Mouse (Mus musculus): ENCODE data around the gene Defb20.
"Not testable (repeated sequence)": the region's sequence is repeated elsewhere in the genome, so short reads cannot be mapped to it uniquely, and the experiment has no call there.

Defb20 gene

GRCm38 (mm10) chr2:152476763-152477162, at the start of gene Defb20:
Defb20 (plus strand) TSS chr2:152477063.
- DNase-seq (ENCODE audit: low spot score in 2 of 2), result no peak

- DNase-seq (ENCODE audit: low spot score in 2 of 2), result peak in 1 of 2 experiments; percentile 52
Observed at GRCm38 (mm10) chr2:152427493-152427892, 49.4 kb upstream of the Defb20 start.

- not testable (repeated sequence) for DNase-seq (ENCODE audit: low spot score in 2 of 2)
Observed at GRCm38 (mm10) chr2:152428481-152428880, 48.4 kb upstream of the Defb20 start.

- DNase-seq (ENCODE audit: low spot score in 2 of 2), result no peak
Observed at GRCm38 (mm10) chr2:152436405-152436901, 40.4 kb upstream of the Defb20 start.

- DNase-seq (ENCODE audit: low spot score in 2 of 2), result peak; percentile 86
Observed at GRCm38 (mm10) chr2:152436983-152437860, 39.6 kb upstream of the Defb20 start.

GRCm38 (mm10) chr2:152438963-152439362, 37.9 kb upstream of the Defb20 start:
- DNase-seq (ENCODE audit: low spot score in 2 of 2), result no peak

- no peak for DNase-seq (ENCODE audit: low spot score in 2 of 2)
Observed at GRCm38 (mm10) chr2:152439833-152440232, 37.0 kb upstream of the Defb20 start.

GRCm38 (mm10) chr2:152442322-152442721, 34.5 kb upstream of the Defb20 start:
- no peak for DNase-seq (ENCODE audit: low spot score in 2 of 2)

- no peak for DNase-seq (ENCODE audit: low spot score in 2 of 2)
Observed at GRCm38 (mm10) chr2:152443281-152443680, 33.6 kb upstream of the Defb20 start.

GRCm38 (mm10) chr2:152446642-152447041, 30.2 kb upstream of the Defb20 start:
- no peak for DNase-seq (ENCODE audit: low spot score in 2 of 2)

- DNase-seq (ENCODE audit: low spot score in 2 of 2), result no peak
Observed at GRCm38 (mm10) chr2:152447461-152447860, 29.4 kb upstream of the Defb20 start.

- DNase-seq (ENCODE audit: low spot score in 2 of 2), result peak; percentile 69 to 82
Observed at GRCm38 (mm10) chr2:152450241-152450640, 26.6 kb upstream of the Defb20 start.

- DNase-seq (ENCODE audit: low spot score in 2 of 2), result no peak
Observed at GRCm38 (mm10) chr2:152452101-152452781, 24.6 kb upstream of the Defb20 start.

GRCm38 (mm10) chr2:152459241-152459640, 17.6 kb upstream of the Defb20 start:
- no peak for DNase-seq (ENCODE audit: low spot score in 2 of 2)

- DNase-seq (ENCODE audit: low spot score in 2 of 2), result no peak
Observed at GRCm38 (mm10) chr2:152464570-152465150, 12.2 kb upstream of the Defb20 start, which contains the start of gene Defb23. Defb23 (minus strand) TSS chr2:152464620.

GRCm38 (mm10) chr2:152470973-152471372, 5.9 kb upstream of the Defb20 start:
- peak; percentile 34 to 70 for DNase-seq (ENCODE audit: low spot score in 2 of 2)

- DNase-seq (ENCODE audit: low spot score in 2 of 2), result no peak
Observed at GRCm38 (mm10) chr2:152472434-152472833, 4.4 kb upstream of the Defb20 start.

- DNase-seq (ENCODE audit: low spot score in 2 of 2), result no peak
Observed at GRCm38 (mm10) chr2:152480881-152481280, 4.0 kb downstream of the Defb20 start.

- DNase-seq (ENCODE audit: low spot score in 2 of 2), result no peak
Observed at GRCm38 (mm10) chr2:152481726-152482125, 4.9 kb downstream of the Defb20 start.

- DNase-seq (ENCODE audit: low spot score in 2 of 2), result no peak
Observed at GRCm38 (mm10) chr2:152487024-152487423, 10.2 kb downstream of the Defb20 start.

- no peak for DNase-seq (ENCODE audit: low spot score in 2 of 2)
Observed at GRCm38 (mm10) chr2:152490038-152490437, 13.2 kb downstream of the Defb20 start, which contains the start of gene Defb22. Defb22 (minus strand) TSS chr2:152490138.

- DNase-seq (ENCODE audit: low spot score in 2 of 2), result no peak
Observed at GRCm38 (mm10) chr2:152493151-152493550, 16.3 kb downstream of the Defb20 start.

All from frontal cortex, postnatal 36 days (tissue).